In the genomic region with DNA sequence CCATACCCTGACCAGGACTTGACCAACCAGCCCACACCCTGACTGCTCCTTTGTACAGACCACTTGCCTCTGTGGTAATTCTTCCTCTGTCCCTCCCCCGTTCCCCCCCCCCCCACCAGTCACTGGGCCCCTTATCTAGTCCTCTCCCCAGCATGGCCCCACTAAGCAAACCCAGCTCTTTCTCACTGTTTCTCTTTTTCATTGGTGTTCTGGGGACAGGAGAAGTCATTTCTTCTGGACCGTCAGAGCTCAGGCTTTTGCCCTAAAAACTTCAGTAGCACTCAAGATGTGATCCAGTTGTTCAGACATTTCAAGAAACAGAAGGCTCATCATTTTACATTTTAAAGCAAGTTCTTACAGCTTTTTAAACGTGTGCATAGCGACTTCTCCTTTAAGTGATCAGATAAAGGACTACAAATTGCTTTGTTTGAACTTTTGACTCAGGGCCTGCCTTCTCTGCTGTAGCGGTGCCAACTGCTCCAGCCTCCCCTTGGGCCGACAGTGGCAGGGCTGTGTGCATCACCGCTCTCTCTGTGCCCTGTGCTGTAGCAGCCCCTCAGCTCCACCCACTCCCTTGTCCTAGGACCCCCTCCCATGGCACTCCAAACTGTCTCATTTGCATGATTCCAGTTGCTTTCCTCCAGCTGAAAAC, we compare ENCODE assay signal across 10 mouse cellular contexts. TPM values are rescaled to one million over a fixed set of nuclear protein-coding genes. Genes with fewer than 3 reads are reported as not detected.
DNase-seq lines count a peak whose midpoint lies in the region; ATAC-seq and TF ChIP-seq lines count a peak whose summit lies in the region.
"Had no signal": no experiment of that assay in that cellular context is flagged by ENCODE, and none has a peak within 500 bp of the region (broad histone marks: within the 10 kb centered on the region; RNA-seq: fewer than 3 reads in every experiment).

No protein-coding gene starts in this region.

- peaks cover 31% of the 10 kb centered on the region for H3K4me1 ChIP-seq in spleen, adult 2 months (ENCODE audit: control insufficient read depth, insufficient read depth, insufficient read length)
- peaks cover 21% of the 10 kb centered on the region for H3K4me1 ChIP-seq in intestine, embryonic 16.5 days (ENCODE audit: control insufficient read depth, insufficient read depth, low read length)
- no peaks in the 10 kb centered on the region for H3K4me1 ChIP-seq in stomach, postnatal 0 days (replicated peaks; ENCODE audit: control insufficient read depth, insufficient read depth)
- H3K4me1 ChIP-seq in midbrain, embryonic 16.5 days (ENCODE audit: control insufficient read depth, insufficient read depth, low read length) = no peaks in the 10 kb centered on the region

- peak; percentile 87 for ATAC-seq in intestine, embryonic 16.5 days
- peak; percentile 56; the same call in 1 of the 2 replicates for ATAC-seq in stomach, postnatal 0 days (ENCODE audit: low FRiP score, low TSS enrichment)
- ATAC-seq in midbrain, embryonic 16.5 days = no peak

- TF ChIP-seq EP300 in stomach, postnatal 0 days (optimal IDR thresholded peaks at IDR 0.05) = no peak

- H3K36me3 ChIP-seq in spleen, adult 2 months (ENCODE audit: control insufficient read depth, insufficient read depth, low read length) = no peaks in the 10 kb centered on the region
- no peaks in the 10 kb centered on the region for H3K36me3 ChIP-seq in intestine, embryonic 16.5 days (ENCODE audit: control insufficient read depth, insufficient read depth, low read length)
- H3K36me3 ChIP-seq in stomach, postnatal 0 days (ENCODE audit: control insufficient read depth, insufficient read depth, low read length) = no peaks in the 10 kb centered on the region
- H3K36me3 ChIP-seq in midbrain, embryonic 16.5 days (ENCODE audit: control insufficient read depth, insufficient read depth, low read length) = no peaks in the 10 kb centered on the region

- WGBS in spleen, adult 2 months = 24% methylated on average over 7 of the region's 7 CpGs
- 21% methylated on average over 7 of the region's 7 CpGs for WGBS in intestine, embryonic 16.5 days
- WGBS in stomach, postnatal 0 days = 16% methylated on average over 7 of the region's 7 CpGs
- WGBS in midbrain, embryonic 16.5 days = 48% methylated on average over 7 of the region's 7 CpGs

- DNase-seq in gastrocnemius, postnatal 10 days = peak; percentile 26
- DNase-seq in gastrocnemius, postnatal 25 days = no peak
- DNase-seq in spleen, adult 2 months (ENCODE audit: low read depth in 1 of 2, low spot score in 2 of 2) = no peak
- DNase-seq in spleen, adult 12 weeks (ENCODE audit: low spot score) = no peak
- DNase-seq in stomach, postnatal 0 days (ENCODE audit: low spot score) = peak; percentile 57
- DNase-seq in embryo, embryonic 9.5 days (ENCODE audit: extremely low spot score) = no peak
- DNase-seq: cerebellum, postnatal 14 days; thymus, postnatal 14 days had no signal

- H3K27ac ChIP-seq in spleen, adult 2 months (ENCODE audit: insufficient read depth, low read length) = peak overlapping the region; percentile 86
- peak overlapping the region; percentile 77 for H3K27ac ChIP-seq in intestine, embryonic 16.5 days (ENCODE audit: low read length)
- H3K27ac ChIP-seq in stomach, postnatal 0 days (replicated peaks) = peak overlapping the region; percentile 73
- H3K27ac ChIP-seq in midbrain, embryonic 16.5 days (ENCODE audit: low read length) = no peak overlapping the region

- no peaks in the 10 kb centered on the region for H3K27me3 ChIP-seq in spleen, adult 2 months (ENCODE audit: control insufficient read depth, insufficient read depth, low read length)
- H3K27me3 ChIP-seq in intestine, embryonic 16.5 days (replicated peaks; ENCODE audit: control insufficient read depth, insufficient read depth, low read length) = no peaks in the 10 kb centered on the region
- H3K27me3 ChIP-seq in stomach, postnatal 0 days (ENCODE audit: control insufficient read depth, insufficient read depth, low read length) = no peaks in the 10 kb centered on the region
- no peaks in the 10 kb centered on the region for H3K27me3 ChIP-seq in midbrain, embryonic 16.5 days (ENCODE audit: control insufficient read depth, insufficient read depth, low read depth, low read length)

- H3K4me2 ChIP-seq in intestine, embryonic 16.5 days (ENCODE audit: low read depth, low read length) = 0 out of 2 replicates have a peak overlapping the region, but pooled peaks have one; percentile 28
- no peak overlapping the region for H3K4me2 ChIP-seq in stomach, postnatal 0 days (replicated peaks; ENCODE audit: low read depth)
- H3K4me2 ChIP-seq in midbrain, embryonic 16.5 days (ENCODE audit: low read length) = no peak overlapping the region

- H3K9me3 ChIP-seq in intestine, embryonic 16.5 days (ENCODE audit: control insufficient read depth, low read length) = no peaks in the 10 kb centered on the region
- no peaks in the 10 kb centered on the region for H3K9me3 ChIP-seq in stomach, postnatal 0 days (ENCODE audit: control insufficient read depth, low read length)
- no peaks in the 10 kb centered on the region for H3K9me3 ChIP-seq in midbrain, embryonic 16.5 days (replicated peaks; ENCODE audit: control insufficient read depth, low read length, poor library complexity, severe bottlenecking)

- no peak overlapping the region for H3K4me3 ChIP-seq in spleen, adult 2 months (ENCODE audit: extremely low read depth, insufficient read depth, insufficient read length)
- no peak overlapping the region for H3K4me3 ChIP-seq in intestine, embryonic 16.5 days (ENCODE audit: low read length)
- no peak overlapping the region for H3K4me3 ChIP-seq in stomach, postnatal 0 days (ENCODE audit: low read depth, low read length)
- no peak overlapping the region for H3K4me3 ChIP-seq in midbrain, embryonic 16.5 days (ENCODE audit: low read depth, low read length)

- TF ChIP-seq CTCF in spleen, adult 2 months (IDR thresholded peaks at IDR 0.05; ENCODE audit: extremely low read depth, insufficient read depth, insufficient read length, insufficient replicate concordance) = no peak
- no peak for TF ChIP-seq CTCF in stomach, postnatal 0 days (IDR thresholded peaks at IDR 0.05; ENCODE audit: low read depth)

- no peak overlapping the region for H3K9ac ChIP-seq in intestine, embryonic 16.5 days (ENCODE audit: low read depth, low read length)
- H3K9ac ChIP-seq in stomach, postnatal 0 days (ENCODE audit: low read length) = 0 out of 2 replicates have a peak overlapping the region, but pooled peaks have one; percentile 4
- no peak overlapping the region for H3K9ac ChIP-seq in midbrain, embryonic 16.5 days (ENCODE audit: low read depth, low read length)

- no peak for TF ChIP-seq POLR2A in spleen, adult 2 months (IDR thresholded peaks at IDR 0.05; ENCODE audit: low read depth, low read length)

RNA-seq across cellular contexts. Expression of a gene that starts 34.8 kb away (rescaled TPM):
- 100 to 1,000 TPM; 105 to 116 TPM for total RNA-seq in gastrocnemius, postnatal 10 days (2021)
- total RNA-seq in gastrocnemius, postnatal 25 days (2021) = 10 to 100 TPM; 93.9 to 99.4 TPM
- polyA plus RNA-seq in spleen, adult 2 months (2012; rRNA removed) = 36.3 and 37.2 TPM in 2 replicates
- polyA plus RNA-seq in intestine, embryonic 16.5 days (2015; fragmentation: Nextera tagmentation; extraction: Ambion mirVana) = 22.4 and 25.5 TPM in 2 replicates
- polyA plus RNA-seq in stomach, postnatal 0 days (2015; fragmentation: Nextera tagmentation; extraction: Ambion mirVana) = 42.1 and 45.4 TPM in 2 replicates
- polyA plus RNA-seq in midbrain, embryonic 16.5 days (2015; fragmentation: Nextera tagmentation; extraction: Ambion mirVana) = 32.7 and 33.7 TPM in 2 replicates

Comparison
In these comparisons a context has a peak if more than half of its experiments do, and no peak if none do; other contexts are left out.
1. DNase-seq: peak in gastrocnemius, postnatal 10 days (single experiment) and stomach, postnatal 0 days (single experiment); none in gastrocnemius, postnatal 25 days (single experiment), spleen, adult 2 months (0 of 2), spleen, adult 12 weeks (single experiment) and embryo, embryonic 9.5 days (single experiment).